Mouse (Mus musculus): ENCODE results near the gene Snap25. TPM values are rescaled to one million over a fixed set of nuclear protein-coding genes. Genes with fewer than 3 reads are reported as not detected.

The Snap25 gene
- polyA plus RNA-seq (2015; fragmentation: Nextera tagmentation; extraction: Ambion mirVana), result 0.28 and 0.63 TPM in 2 replicates

GRCm38 (mm10) chr2:136713299-136713758 is at the start of gene Snap25:
Gene Snap25, plus strand, starts transcription at chr2:136713453.

Other genes with a start within 250 kb of the Snap25 start
- gene Ankef1, start 211.5 kb upstream of the Snap25 start, polyA plus RNA-seq (2015; fragmentation: Nextera tagmentation; extraction: Ambion mirVana), result not detected in 2 replicates
- gene AL731706.2, start 172.2 kb downstream of the Snap25 start, polyA plus RNA-seq (2015; fragmentation: Nextera tagmentation; extraction: Ambion mirVana), result 22.4 and 42.4 TPM in 2 replicates
- 2.4 TPM in 2 replicates for gene Slx4ip, start 177.8 kb downstream of the Snap25 start, polyA plus RNA-seq (2015; fragmentation: Nextera tagmentation; extraction: Ambion mirVana)
- gene AL731706.1, start 177.9 kb downstream of the Snap25 start, polyA plus RNA-seq (2015; fragmentation: Nextera tagmentation; extraction: Ambion mirVana), result 24.1 and 24.2 TPM in 2 replicates
- gene Mkks, start 177.9 kb downstream of the Snap25 start, polyA plus RNA-seq (2015; fragmentation: Nextera tagmentation; extraction: Ambion mirVana), result 8.1 and 12.5 TPM in 2 replicates

Data from urinary bladder, postnatal 0 days (tissue).